Mouse (Mus musculus): ENCODE data around the gene Pklr. TPM values are rescaled to one million over a fixed set of nuclear protein-coding genes. Genes with fewer than 3 reads are reported as not detected.

The Pklr gene
- polyA plus RNA-seq (2016; fragmentation: Nextera tagmentation; extraction: Ambion mirVana) = 4.4 and 6.0 TPM in 2 replicates

- H3K4me1 ChIP-seq (replicated peaks) = peaks cover 14% of the 10 kb centered on the region
- WGBS = 61% methylated on average over 3 of the region's 3 CpGs
- H3K27me3 ChIP-seq (ENCODE audit: insufficient read depth, poor library complexity, severe bottlenecking) = peaks cover 24% of the 10 kb centered on the region; the same call in 1 of the 2 replicates
- no peaks in the 10 kb centered on the region for H3K36me3 ChIP-seq
- H3K27ac ChIP-seq = peak within 1 kb of the TSS; percentile 62
- H3K4me3 ChIP-seq = peak within 1 kb of the TSS; percentile 28
- H3K9me3 ChIP-seq = no peaks in the 10 kb centered on the region
- DNase-seq (ENCODE audit: low spot score) = no peak
Measured at GRCm38 (mm10) chr3:89135958-89136357, at the start of gene Pklr. TSS of gene Pklr (plus strand) at chr3:89136142.

- peak overlapping the region; percentile 70 for H3K27ac ChIP-seq
- WGBS = 33% methylated on average over 21 of the region's 21 CpGs
- peaks cover 41% of the 10 kb centered on the region for H3K36me3 ChIP-seq
- peaks cover 42% of the 10 kb centered on the region for H3K27me3 ChIP-seq (ENCODE audit: insufficient read depth, poor library complexity, severe bottlenecking)
- peaks cover 46% of the 10 kb centered on the region for H3K4me1 ChIP-seq (replicated peaks)
- peak overlapping the region; percentile 34 for H3K4me3 ChIP-seq
- H3K9me3 ChIP-seq = no peaks in the 10 kb centered on the region
- DNase-seq (ENCODE audit: low spot score) = peak; percentile 79
Measured at GRCm38 (mm10) chr3:89087338-89088110, 48.4 kb upstream of the Pklr start.

GRCm38 (mm10) chr3:89088974-89089373, 47.0 kb upstream of the Pklr start:
- H3K4me3 ChIP-seq = peak overlapping the region; percentile 74; the same call in 1 of the 2 replicates
- H3K27ac ChIP-seq = no peak overlapping the region
- 65% methylated on average over 14 of the region's 14 CpGs for WGBS
- peaks cover 39% of the 10 kb centered on the region for H3K36me3 ChIP-seq
- peaks cover 55% of the 10 kb centered on the region for H3K27me3 ChIP-seq (ENCODE audit: insufficient read depth, poor library complexity, severe bottlenecking)
- no peak for DNase-seq (ENCODE audit: low spot score)
- H3K9me3 ChIP-seq = no peaks in the 10 kb centered on the region
- peaks cover 55% of the 10 kb centered on the region for H3K4me1 ChIP-seq (replicated peaks)

GRCm38 (mm10) chr3:89089882-89090591, 45.9 kb upstream of the Pklr start:
- no peaks in the 10 kb centered on the region for H3K9me3 ChIP-seq
- H3K36me3 ChIP-seq = peaks cover 39% of the 10 kb centered on the region
- H3K27ac ChIP-seq = peak overlapping the region; percentile 89
- peak overlapping the region; percentile 74 for H3K4me3 ChIP-seq
- peaks cover 55% of the 10 kb centered on the region for H3K4me1 ChIP-seq (replicated peaks)
- WGBS = under 1% methylated on average over 40 of the region's 40 CpGs
- DNase-seq (ENCODE audit: low spot score) = peak; percentile 81
- peaks cover 65% of the 10 kb centered on the region for H3K27me3 ChIP-seq (ENCODE audit: insufficient read depth, poor library complexity, severe bottlenecking)

GRCm38 (mm10) chr3:89090694-89091655, 45.0 kb upstream of the Pklr start:
- WGBS = under 1% methylated on average over 73 of the region's 74 CpGs
- Histone ChIP-seq H3K9me3 (no peaks in the 10 kb centered on the region), H3K36me3 (peaks cover 46% of the 10 kb centered on the region), H3K27ac (peak overlapping the region; percentile 89), H3K27me3 (ENCODE audit: insufficient read depth, poor library complexity, severe bottlenecking) (peaks cover 65% of the 10 kb centered on the region), H3K4me1 (replicated peaks) (peaks cover 55% of the 10 kb centered on the region), H3K4me3 (peak overlapping the region; percentile 74)
- peak; percentile 87 for DNase-seq (ENCODE audit: low spot score)

GRCm38 (mm10) chr3:89091811-89092508, 44.0 kb upstream of the Pklr start:
- H3K27me3 ChIP-seq (ENCODE audit: insufficient read depth, poor library complexity, severe bottlenecking) = peaks cover 65% of the 10 kb centered on the region
- H3K27ac ChIP-seq = peak overlapping the region; percentile 89
- H3K36me3 ChIP-seq = peaks cover 48% of the 10 kb centered on the region
- H3K9me3 ChIP-seq = no peaks in the 10 kb centered on the region
- peak overlapping the region; percentile 74 for H3K4me3 ChIP-seq
- peaks cover 55% of the 10 kb centered on the region for H3K4me1 ChIP-seq (replicated peaks)
- WGBS = 8% methylated on average over 20 of the region's 20 CpGs
- DNase-seq (ENCODE audit: low spot score) = peak; percentile 24

- no peaks in the 10 kb centered on the region for H3K9me3 ChIP-seq
- peaks cover 53% of the 10 kb centered on the region for H3K36me3 ChIP-seq
- peak overlapping the region; percentile 79 for H3K27ac ChIP-seq
- peak overlapping the region; percentile 74 for H3K4me3 ChIP-seq
- H3K27me3 ChIP-seq (ENCODE audit: insufficient read depth, poor library complexity, severe bottlenecking) = peaks cover 64% of the 10 kb centered on the region
- H3K4me1 ChIP-seq (replicated peaks) = peaks cover 53% of the 10 kb centered on the region
- WGBS = 15% methylated on average over 11 of the region's 11 CpGs
- no peak for DNase-seq (ENCODE audit: low spot score)
Measured at GRCm38 (mm10) chr3:89092509-89093090, 43.3 kb upstream of the Pklr start.

GRCm38 (mm10) chr3:89093175-89093574, 42.8 kb upstream of the Pklr start, which contains the start of gene Rusc1:
TSS of gene Rusc1 (minus strand) at chr3:89093311.
- H3K4me3 ChIP-seq = peak within 1 kb of the TSS; percentile 74
- peak within 1 kb of the TSS; percentile 79 for H3K27ac ChIP-seq
- WGBS = 2% methylated on average over 18 of the region's 18 CpGs
- peak; percentile 83 for DNase-seq (ENCODE audit: low spot score)
- H3K27me3 ChIP-seq (ENCODE audit: insufficient read depth, poor library complexity, severe bottlenecking) = peaks cover 58% of the 10 kb centered on the region
- no peaks in the 10 kb centered on the region for H3K9me3 ChIP-seq
- H3K36me3 ChIP-seq = peaks cover 53% of the 10 kb centered on the region
- H3K4me1 ChIP-seq (replicated peaks) = peaks cover 47% of the 10 kb centered on the region

GRCm38 (mm10) chr3:89094021-89094420, 41.9 kb upstream of the Pklr start:
- WGBS = 89% methylated on average over 10 of the region's 10 CpGs
- Histone ChIP-seq H3K27me3 (ENCODE audit: insufficient read depth, poor library complexity, severe bottlenecking) (peaks cover 50% of the 10 kb centered on the region), H3K36me3 (peaks cover 55% of the 10 kb centered on the region), H3K4me3 (no peak overlapping the region), H3K4me1 (replicated peaks) (peaks cover 49% of the 10 kb centered on the region), H3K9me3 (no peaks in the 10 kb centered on the region), H3K27ac (no peak overlapping the region)
- no peak for DNase-seq (ENCODE audit: low spot score)

- peaks cover 47% of the 10 kb centered on the region for H3K36me3 ChIP-seq
- peaks cover 41% of the 10 kb centered on the region for H3K4me1 ChIP-seq (replicated peaks)
- no peaks in the 10 kb centered on the region for H3K9me3 ChIP-seq
- no peak for DNase-seq (ENCODE audit: low spot score)
- H3K27me3 ChIP-seq (ENCODE audit: insufficient read depth, poor library complexity, severe bottlenecking) = no peaks in the 10 kb centered on the region
- WGBS = 58% methylated on average over 7 of the region's 7 CpGs
- H3K4me3 ChIP-seq = peak within 1 kb of the TSS; percentile 88
- H3K27ac ChIP-seq = peak within 1 kb of the TSS; percentile 91
Measured at GRCm38 (mm10) chr3:89100811-89101210, 35.1 kb upstream of the Pklr start, which contains the start of gene Gm43738. TSS of gene Gm43738 (minus strand) at chr3:89101099.

- Histone ChIP-seq H3K9me3 (no peaks in the 10 kb centered on the region), H3K36me3 (peaks cover 40% of the 10 kb centered on the region), H3K27me3 (ENCODE audit: insufficient read depth, poor library complexity, severe bottlenecking) (no peaks in the 10 kb centered on the region), H3K4me1 (replicated peaks) (peaks cover 41% of the 10 kb centered on the region), H3K27ac (peak overlapping the region; percentile 91), H3K4me3 (peak overlapping the region; percentile 88)
- under 1% methylated on average over 19 of the region's 19 CpGs for WGBS
- no peak for DNase-seq (ENCODE audit: low spot score)
Measured at GRCm38 (mm10) chr3:89101459-89101811, 34.5 kb upstream of the Pklr start.
